Mouse (Mus musculus): ENCODE measurements around the gene Nup153.

DNA sequence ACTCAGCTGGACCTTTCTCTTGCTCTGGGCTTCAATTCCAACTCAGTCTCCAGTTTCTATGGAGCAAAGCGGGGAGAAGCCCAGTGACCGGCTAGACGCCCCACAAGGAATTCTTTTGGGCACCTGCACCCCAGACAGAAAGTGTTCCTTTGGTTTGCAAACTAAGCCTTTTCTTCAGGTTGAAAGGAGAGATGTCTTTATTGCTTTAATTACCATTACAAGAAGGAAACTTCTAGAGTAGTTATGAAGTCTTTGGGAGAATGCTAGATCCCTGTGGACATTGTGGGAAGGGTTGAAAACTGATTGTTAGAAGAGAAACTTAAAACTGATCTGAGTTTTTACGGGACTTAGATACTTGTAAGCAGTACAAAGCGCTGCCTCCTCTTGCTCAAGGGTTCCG lies 82.3 kb downstream of the Nup153 start:
- no peak for TF ChIP-seq CTCF (IDR thresholded peaks at IDR 0.05; ENCODE audit: extremely low read depth, insufficient read depth, low read length)
- no peak for TF ChIP-seq POLR2A (IDR thresholded peaks at IDR 0.05; ENCODE audit: extremely low read depth, insufficient read depth, low read length)

Measured in cortical plate, adult 2 months (tissue).